Mouse (Mus musculus) testis, adult 2 months (tissue): ENCODE results near the gene Tm4sf19.
A peak's percentile ranks its signal among the peaks of the same experiment; 100 is the strongest.

Experiments
- CTCF ChIP-seq: fragments of 200-500 bp; IDR thresholded peaks from 2 replicates; pipeline ENCODE4 v1.5.1; 2012; ENCODE audit warnings: low read depth, mild to moderate bottlenecking, inconsistent platforms, low read length, moderate library complexity; ENCODE audit not compliant: control insufficient read depth, insufficient read depth, insufficient replicate concordance
- POLR2A ChIP-seq: fragments of 200-500 bp; IDR thresholded peaks from 2 replicates; pipeline ENCODE4 v1.6.1; 2012; ENCODE audit warnings: low read depth, mild to moderate bottlenecking, inconsistent platforms, low read length, moderate library complexity; ENCODE audit not compliant: control insufficient read depth

DNA sequence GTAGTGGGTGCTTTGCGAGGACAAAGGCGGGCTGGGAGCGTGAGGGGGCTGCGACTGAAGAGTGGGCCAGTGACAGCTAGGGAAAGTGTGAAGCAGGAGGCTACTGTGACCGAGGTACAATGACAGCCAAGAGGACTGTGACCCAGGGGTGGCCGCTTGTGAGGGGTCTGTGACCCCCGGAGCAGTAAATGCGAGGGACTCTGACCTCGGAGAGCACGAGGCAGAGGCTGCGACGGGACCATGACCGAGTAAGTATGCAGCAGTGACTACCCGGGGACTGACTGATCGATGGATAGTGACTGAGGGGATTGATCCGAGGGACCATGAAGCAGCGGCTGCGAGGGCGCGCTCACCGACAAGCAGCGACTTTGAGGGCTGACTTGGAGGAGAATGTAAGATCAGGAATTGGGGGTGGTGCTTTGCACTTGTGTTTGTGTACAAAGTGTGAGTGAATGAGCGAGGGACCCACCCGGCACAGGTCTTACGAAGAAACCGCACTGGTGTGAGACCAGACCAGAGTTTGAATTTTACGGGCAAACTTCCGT lies 30.8 kb downstream of the Tm4sf19 start:
- TF ChIP-seq CTCF (no peak), POLR2A (peak; percentile 65; the same call in 1 of the 2 replicates)
